Mouse (Mus musculus) E14TG2a.4 (cell line): ENCODE measurements around the gene Kidins220.

ENCODE experiments used
- CTCF ChIP-seq: conservative IDR thresholded peaks from 2 replicates; pipeline ENCODE4 v1.5.1; 2014; ENCODE audit warnings: low read length
- POU5F1 ChIP-seq: IDR thresholded peaks from 2 replicates; pipeline ENCODE4 v1.6.1; 2014; ENCODE audit warnings: low read length, borderline replicate concordance

DNA sequence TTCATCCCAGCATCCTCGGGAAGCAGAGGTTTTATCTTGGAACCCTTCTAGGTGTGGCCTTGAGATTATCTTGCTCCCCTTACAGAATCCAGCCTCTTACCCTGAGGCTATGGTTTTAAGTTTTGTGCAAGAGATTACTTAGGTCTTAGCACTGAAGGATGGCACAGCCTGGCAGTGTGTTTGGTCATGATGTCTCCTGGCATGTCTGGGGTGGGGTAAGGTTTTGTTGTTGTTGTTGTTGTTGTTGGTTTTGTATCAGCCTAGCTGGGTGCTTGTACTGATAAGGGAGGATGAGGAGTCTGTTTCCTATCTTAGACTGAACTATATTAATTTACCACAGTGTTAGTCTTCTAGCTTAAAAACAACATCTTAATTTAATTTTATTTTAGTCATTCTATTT, 38.4 kb upstream of the Kidins220 start:
- no peak for TF ChIP-seq CTCF
- no peak for TF ChIP-seq POU5F1
